Mouse (Mus musculus): Measurements from ENCODE around the gene Mad1l1. TPM values are rescaled to one million over a fixed set of nuclear protein-coding genes. Genes with fewer than 3 reads are reported as not detected.

The Mad1l1 gene
- polyA plus RNA-seq, 1 experiment: 22.6 TPM

DNA sequence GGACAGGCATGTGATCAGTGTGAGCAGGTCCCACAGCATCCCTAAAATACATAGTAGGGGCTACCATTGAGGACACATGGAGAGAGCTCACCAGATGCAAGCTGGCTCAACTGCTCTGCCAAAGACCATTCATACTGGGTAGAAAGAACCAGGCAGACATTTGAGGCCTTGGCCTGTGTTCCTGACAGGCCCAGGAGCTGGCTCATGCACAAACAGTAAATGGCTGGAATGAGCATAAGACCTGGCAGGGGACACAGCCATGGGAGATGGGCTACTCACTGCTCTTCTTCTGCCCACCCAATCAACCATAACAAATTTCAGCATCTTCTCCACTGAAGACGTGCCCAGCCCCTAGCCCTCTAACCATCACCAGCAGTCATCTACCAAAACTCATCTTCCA is 66.7 kb downstream of the Mad1l1 start:
- TF ChIP-seq CTCF (IDR thresholded peaks at IDR 0.05; ENCODE audit: borderline replicate concordance, insufficient read depth, low read length): no peak
- TF ChIP-seq POLR2A (IDR thresholded peaks at IDR 0.05; ENCODE audit: low read depth, low read length): no peak
- Histone ChIP-seq H3K4me3 (ENCODE audit: insufficient read depth, low read length) (no peak overlapping the region), H3K27ac (ENCODE audit: insufficient read depth, low read length) (no peak overlapping the region), H3K4me1 (ENCODE audit: control insufficient read depth, insufficient read depth, low read length) (no peaks in the 10 kb centered on the region)

GRCm38 (mm10) chr5:140251989-140252388 is 69.4 kb downstream of the Mad1l1 start:
- no peak overlapping the region for H3K4me3 ChIP-seq (ENCODE audit: insufficient read depth, low read length)
- H3K27ac ChIP-seq (ENCODE audit: insufficient read depth, low read length): no peak overlapping the region
- no peak for TF ChIP-seq POLR2A (IDR thresholded peaks at IDR 0.05; ENCODE audit: low read depth, low read length)
- TF ChIP-seq CTCF (IDR thresholded peaks at IDR 0.05; ENCODE audit: borderline replicate concordance, insufficient read depth, low read length): no peak
- H3K4me1 ChIP-seq (ENCODE audit: control insufficient read depth, insufficient read depth, low read length): no peaks in the 10 kb centered on the region

- H3K4me3 ChIP-seq (ENCODE audit: insufficient read depth, low read length): no peak overlapping the region
- no peak overlapping the region for H3K27ac ChIP-seq (ENCODE audit: insufficient read depth, low read length)
- no peaks in the 10 kb centered on the region for H3K4me1 ChIP-seq (ENCODE audit: control insufficient read depth, insufficient read depth, low read length)
- TF ChIP-seq CTCF (IDR thresholded peaks at IDR 0.05; ENCODE audit: borderline replicate concordance, insufficient read depth, low read length) (no peak), POLR2A (IDR thresholded peaks at IDR 0.05; ENCODE audit: low read depth, low read length) (no peak)
Measured at GRCm38 (mm10) chr5:140250370-140250769, 71.0 kb downstream of the Mad1l1 start.

GRCm38 (mm10) chr5:140249359-140250062 is 71.8 kb downstream of the Mad1l1 start:
- TF ChIP-seq CTCF (IDR thresholded peaks at IDR 0.05; ENCODE audit: borderline replicate concordance, insufficient read depth, low read length) (no peak), POLR2A (IDR thresholded peaks at IDR 0.05; ENCODE audit: low read depth, low read length) (no peak)
- no peaks in the 10 kb centered on the region for H3K4me1 ChIP-seq (ENCODE audit: control insufficient read depth, insufficient read depth, low read length)
- no peak overlapping the region for H3K27ac ChIP-seq (ENCODE audit: insufficient read depth, low read length)

DNA sequence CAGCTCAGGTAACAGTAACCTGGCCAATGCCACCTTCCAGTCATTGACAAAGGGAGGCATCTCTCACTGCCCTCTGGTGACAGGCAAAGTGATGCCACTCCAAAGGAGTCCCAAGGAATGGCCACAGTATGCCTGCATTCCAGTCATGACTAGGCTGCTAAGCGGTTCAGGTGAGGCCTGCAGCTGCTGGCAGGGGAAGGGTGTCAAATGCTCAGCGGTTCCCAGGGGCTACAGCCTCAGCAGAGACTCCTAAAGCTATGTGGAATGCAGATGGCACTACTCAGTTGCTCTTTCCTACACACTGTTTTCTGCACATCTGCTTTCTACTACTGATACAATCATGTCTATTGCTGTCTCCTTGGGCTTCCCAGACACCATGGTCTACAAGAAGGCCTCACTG is 73.3 kb downstream of the Mad1l1 start:
- H3K4me1 ChIP-seq (ENCODE audit: control insufficient read depth, insufficient read depth, low read length): no peaks in the 10 kb centered on the region
- H3K27ac ChIP-seq (ENCODE audit: insufficient read depth, low read length): no peak overlapping the region
- H3K4me3 ChIP-seq (ENCODE audit: insufficient read depth, low read length): no peak overlapping the region
- TF ChIP-seq POLR2A (IDR thresholded peaks at IDR 0.05; ENCODE audit: low read depth, low read length): no peak
- TF ChIP-seq CTCF (IDR thresholded peaks at IDR 0.05; ENCODE audit: borderline replicate concordance, insufficient read depth, low read length): no peak

More at GRCm38 (mm10) chr5:140249359-140250062, 71.8 kb downstream of the Mad1l1 start:
- no peak overlapping the region for H3K4me3 ChIP-seq (ENCODE audit: insufficient read depth, low read length)

- H3K4me1 ChIP-seq (ENCODE audit: control insufficient read depth, insufficient read depth, low read length): no peaks in the 10 kb centered on the region
- TF ChIP-seq CTCF (IDR thresholded peaks at IDR 0.05; ENCODE audit: borderline replicate concordance, insufficient read depth, low read length): no peak
- no peak for TF ChIP-seq POLR2A (IDR thresholded peaks at IDR 0.05; ENCODE audit: low read depth, low read length)
- no peak overlapping the region for H3K27ac ChIP-seq (ENCODE audit: insufficient read depth, low read length)
- no peak overlapping the region for H3K4me3 ChIP-seq (ENCODE audit: insufficient read depth, low read length)
Measured at GRCm38 (mm10) chr5:140240235-140240634, 81.1 kb downstream of the Mad1l1 start.

DNA sequence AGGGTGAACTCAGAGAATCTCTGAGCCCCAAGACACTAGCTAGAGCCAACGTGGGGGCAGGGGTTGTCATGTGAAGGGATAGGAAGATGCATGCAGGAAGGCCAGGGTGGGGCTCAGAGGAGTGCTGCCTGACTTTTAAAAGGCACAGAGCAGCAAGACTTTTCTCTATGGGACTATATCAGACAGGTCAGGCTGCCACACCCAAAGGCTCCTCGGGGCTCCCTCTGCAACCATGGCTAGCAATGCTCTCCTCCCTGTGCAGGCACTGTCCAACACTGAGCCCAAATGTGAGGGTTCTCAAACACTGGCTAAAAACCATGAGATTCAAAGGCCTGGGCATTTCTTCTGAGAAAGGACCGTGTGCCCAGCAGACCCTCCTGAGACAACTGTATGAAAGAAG is 82.5 kb downstream of the Mad1l1 start:
- TF ChIP-seq CTCF (IDR thresholded peaks at IDR 0.05; ENCODE audit: borderline replicate concordance, insufficient read depth, low read length): no peak
- no peak for TF ChIP-seq POLR2A (IDR thresholded peaks at IDR 0.05; ENCODE audit: low read depth, low read length)
- Histone ChIP-seq H3K4me3 (ENCODE audit: insufficient read depth, low read length) (no peak overlapping the region), H3K27ac (ENCODE audit: insufficient read depth, low read length) (no peak overlapping the region), H3K4me1 (ENCODE audit: control insufficient read depth, insufficient read depth, low read length) (no peaks in the 10 kb centered on the region)

- TF ChIP-seq CTCF (IDR thresholded peaks at IDR 0.05; ENCODE audit: borderline replicate concordance, insufficient read depth, low read length) (no peak), POLR2A (IDR thresholded peaks at IDR 0.05; ENCODE audit: low read depth, low read length) (no peak)
- Histone ChIP-seq H3K4me1 (ENCODE audit: control insufficient read depth, insufficient read depth, low read length) (no peaks in the 10 kb centered on the region), H3K4me3 (ENCODE audit: insufficient read depth, low read length) (no peak overlapping the region), H3K27ac (ENCODE audit: insufficient read depth, low read length) (no peak overlapping the region)
Measured at GRCm38 (mm10) chr5:140230818-140231217, 90.5 kb downstream of the Mad1l1 start.

- Histone ChIP-seq H3K27ac (ENCODE audit: insufficient read depth, low read length) (no peak overlapping the region), H3K4me3 (ENCODE audit: insufficient read depth, low read length) (no peak overlapping the region), H3K4me1 (ENCODE audit: control insufficient read depth, insufficient read depth, low read length) (no peaks in the 10 kb centered on the region)
- no peak for TF ChIP-seq POLR2A (IDR thresholded peaks at IDR 0.05; ENCODE audit: low read depth, low read length)
- TF ChIP-seq CTCF (IDR thresholded peaks at IDR 0.05; ENCODE audit: borderline replicate concordance, insufficient read depth, low read length): no peak
Measured at GRCm38 (mm10) chr5:140228306-140228705, 93.0 kb downstream of the Mad1l1 start.

GRCm38 (mm10) chr5:140226871-140227270 is 94.5 kb downstream of the Mad1l1 start:
- no peak overlapping the region for H3K27ac ChIP-seq (ENCODE audit: insufficient read depth, low read length)
- no peak for TF ChIP-seq CTCF (IDR thresholded peaks at IDR 0.05; ENCODE audit: borderline replicate concordance, insufficient read depth, low read length)
- no peak overlapping the region for H3K4me3 ChIP-seq (ENCODE audit: insufficient read depth, low read length)
- no peaks in the 10 kb centered on the region for H3K4me1 ChIP-seq (ENCODE audit: control insufficient read depth, insufficient read depth, low read length)

All from embryonic fibroblast, embryonic 13.5 days (primary cell).